In the genomic region with DNA sequence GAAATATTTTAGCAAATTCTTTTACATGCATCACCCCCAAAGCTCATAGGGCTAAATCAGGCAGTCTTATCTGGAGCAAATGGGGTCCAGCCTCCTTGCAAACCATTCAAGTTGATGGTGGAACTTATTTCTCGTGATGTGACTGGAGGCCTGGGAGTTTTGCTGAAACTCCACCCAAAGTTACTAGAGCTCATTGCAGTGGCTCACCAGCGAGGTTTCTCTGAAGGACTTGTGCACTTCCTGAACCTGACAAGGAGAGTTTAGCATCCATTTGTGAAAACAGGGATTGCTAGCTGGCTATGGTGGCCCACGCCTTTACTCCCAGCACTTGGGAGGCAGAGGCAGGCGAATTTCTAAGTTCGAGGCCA, we compare ENCODE assay signal across 12 mouse cellular contexts. TPM values are rescaled to one million over a fixed set of nuclear protein-coding genes. Genes with fewer than 3 reads are reported as not detected.
DNase-seq lines count a peak whose midpoint lies in the region; ATAC-seq and TF ChIP-seq lines count a peak whose summit lies in the region.
"Had no signal": no experiment of that assay in that cellular context is flagged by ENCODE, and none has a peak within 500 bp of the region (broad histone marks: within the 10 kb centered on the region; RNA-seq: fewer than 3 reads in every experiment).

No protein-coding gene starts in this region.

- H3K36me3 ChIP-seq in kidney, embryonic 15.5 days, result no peaks in the 10 kb centered on the region
- H3K36me3 ChIP-seq in midbrain, embryonic 12.5 days, result no peaks in the 10 kb centered on the region
- no peaks in the 10 kb centered on the region for H3K36me3 ChIP-seq in midbrain, embryonic 14.5 days (ENCODE audit: control insufficient read depth, insufficient read depth, low read length)
- peaks cover 10% of the 10 kb centered on the region for H3K36me3 ChIP-seq in embryonic facial prominence, embryonic 10.5 days (replicated peaks)
- H3K36me3 ChIP-seq in liver, postnatal 0 days (replicated peaks; ENCODE audit: insufficient read depth, low read length), result no peaks in the 10 kb centered on the region
- H3K36me3 ChIP-seq: heart, embryonic 15.5 days; hindbrain, embryonic 12.5 days; intestine, embryonic 15.5 days; neural tube, embryonic 13.5 days had no signal

- no peak for TF ChIP-seq EP300 in liver, postnatal 0 days (IDR thresholded peaks at IDR 0.05; ENCODE audit: low read depth)

- ATAC-seq in kidney, embryonic 15.5 days (replicated peaks; ENCODE audit: low FRiP score), result no peak
- no peak for ATAC-seq in midbrain, embryonic 12.5 days (ENCODE audit: low FRiP score, low read depth)
- ATAC-seq in midbrain, embryonic 14.5 days (ENCODE audit: low FRiP score, low TSS enrichment), result no peak
- no peak for ATAC-seq in liver, postnatal 0 days
- no peak for ATAC-seq in monocyte, adult 5-6 weeks (replicated peaks; ENCODE audit: insufficient number of reproducible peaks, low FRiP score, low TSS enrichment, poor library complexity, severe bottlenecking)

- DNase-seq in kidney, postnatal 14 days, result no peak
- no peak for DNase-seq in midbrain, embryonic 14.5 days
- DNase-seq in embryonic facial prominence, embryonic 10.5 days (ENCODE audit: low spot score), result no peak
- DNase-seq in liver, postnatal 0 days, result no peak
- DNase-seq: embryo, embryonic 11 days had no signal

- no peaks in the 10 kb centered on the region for H3K27me3 ChIP-seq in kidney, embryonic 15.5 days
- no peaks in the 10 kb centered on the region for H3K27me3 ChIP-seq in midbrain, embryonic 12.5 days
- no peaks in the 10 kb centered on the region for H3K27me3 ChIP-seq in midbrain, embryonic 14.5 days (ENCODE audit: control insufficient read depth, insufficient read depth, low read length)
- H3K27me3 ChIP-seq in embryonic facial prominence, embryonic 10.5 days (replicated peaks; ENCODE audit: low read depth, poor library complexity, severe bottlenecking), result no peaks in the 10 kb centered on the region
- no peaks in the 10 kb centered on the region for H3K27me3 ChIP-seq in liver, postnatal 0 days (ENCODE audit: insufficient read depth, low read length)
- H3K27me3 ChIP-seq: heart, embryonic 15.5 days; hindbrain, embryonic 12.5 days; intestine, embryonic 15.5 days; neural tube, embryonic 13.5 days had no signal

- H3K9ac ChIP-seq in kidney, embryonic 15.5 days, result no peak overlapping the region
- H3K9ac ChIP-seq in midbrain, embryonic 12.5 days (replicated peaks), result peak overlapping the region; percentile 90; the same call in 1 of the 2 replicates
- H3K9ac ChIP-seq in midbrain, embryonic 14.5 days (replicated peaks; ENCODE audit: low read length), result no peak overlapping the region
- H3K9ac ChIP-seq in liver, postnatal 0 days (replicated peaks), result no peak overlapping the region

- no peaks in the 10 kb centered on the region for H3K9me3 ChIP-seq in kidney, embryonic 15.5 days (replicated peaks)
- H3K9me3 ChIP-seq in midbrain, embryonic 12.5 days, result no peaks in the 10 kb centered on the region
- H3K9me3 ChIP-seq in midbrain, embryonic 14.5 days (ENCODE audit: control insufficient read depth, low read length), result no peaks in the 10 kb centered on the region
- H3K9me3 ChIP-seq in embryonic facial prominence, embryonic 10.5 days, result no peaks in the 10 kb centered on the region
- H3K9me3 ChIP-seq in liver, postnatal 0 days (ENCODE audit: low read length), result no peaks in the 10 kb centered on the region
- H3K9me3 ChIP-seq: heart, embryonic 15.5 days; hindbrain, embryonic 12.5 days; intestine, embryonic 15.5 days; neural tube, embryonic 13.5 days had no signal

- H3K4me1 ChIP-seq in kidney, embryonic 15.5 days, result peaks cover 41% of the 10 kb centered on the region
- H3K4me1 ChIP-seq in midbrain, embryonic 12.5 days, result peaks cover 19% of the 10 kb centered on the region
- peaks cover 10% of the 10 kb centered on the region for H3K4me1 ChIP-seq in midbrain, embryonic 14.5 days (ENCODE audit: control insufficient read depth, insufficient read depth, low read length)
- H3K4me1 ChIP-seq in embryonic facial prominence, embryonic 10.5 days, result peaks cover 32% of the 10 kb centered on the region
- peaks cover 22% of the 10 kb centered on the region for H3K4me1 ChIP-seq in liver, postnatal 0 days (ENCODE audit: insufficient read depth)

- 78% methylated on average over 5 of the region's 5 CpGs for WGBS in kidney, embryonic 15.5 days
- 77% methylated on average over 5 of the region's 5 CpGs for WGBS in midbrain, embryonic 12.5 days
- WGBS in midbrain, embryonic 14.5 days, result 81% methylated on average over 5 of the region's 5 CpGs
- 78% methylated on average over 5 of the region's 5 CpGs for WGBS in embryonic facial prominence, embryonic 10.5 days
- WGBS in liver, postnatal 0 days (ENCODE audit: insufficient replicate concordance), result 68% methylated on average over 5 of the region's 5 CpGs

- peak overlapping the region; percentile 70; the same call in 1 of the 2 replicates for H3K4me3 ChIP-seq in kidney, embryonic 15.5 days (replicated peaks)
- H3K4me3 ChIP-seq in midbrain, embryonic 12.5 days, result no peak overlapping the region
- H3K4me3 ChIP-seq in midbrain, embryonic 14.5 days (replicated peaks; ENCODE audit: low read depth, low read length), result no peak overlapping the region
- H3K4me3 ChIP-seq in embryonic facial prominence, embryonic 10.5 days, result peak overlapping the region; percentile 13; the same call in 1 of the 2 replicates
- no peak overlapping the region for H3K4me3 ChIP-seq in liver, postnatal 0 days (ENCODE audit: low read depth, low read length)

- H3K27ac ChIP-seq in kidney, embryonic 15.5 days, result no peak overlapping the region
- no peak overlapping the region for H3K27ac ChIP-seq in midbrain, embryonic 12.5 days (replicated peaks)
- H3K27ac ChIP-seq in midbrain, embryonic 14.5 days (replicated peaks; ENCODE audit: low read depth, low read length), result no peak overlapping the region
- H3K27ac ChIP-seq in embryonic facial prominence, embryonic 10.5 days (replicated peaks), result no peak overlapping the region
- no peak overlapping the region for H3K27ac ChIP-seq in liver, postnatal 0 days (ENCODE audit: low read depth)
- H3K27ac ChIP-seq: hindbrain, embryonic 12.5 days had no signal

- no peak overlapping the region for H3K4me2 ChIP-seq in kidney, embryonic 15.5 days
- no peak overlapping the region for H3K4me2 ChIP-seq in midbrain, embryonic 12.5 days (replicated peaks)
- H3K4me2 ChIP-seq in midbrain, embryonic 14.5 days (ENCODE audit: low read length), result no peak overlapping the region
- H3K4me2 ChIP-seq in liver, postnatal 0 days (ENCODE audit: low read depth, low read length), result 0 out of 2 replicates have a peak overlapping the region, but pooled peaks have one; percentile 97

- no peak for TF ChIP-seq CTCF in liver, postnatal 0 days (IDR thresholded peaks at IDR 0.05; ENCODE audit: low read depth)

RNA-seq across cellular contexts. Expression of a gene that starts 15.9 kb away (rescaled TPM):
- 2.5 and 3.8 TPM in 2 replicates for polyA plus RNA-seq in kidney, embryonic 15.5 days (2015; fragmentation: Nextera tagmentation; extraction: Ambion mirVana)
- polyA plus RNA-seq in midbrain, embryonic 12.5 days (2016; fragmentation: Nextera tagmentation; extraction: Ambion mirVana), result 4.1 and 4.7 TPM in 2 replicates
- 3.8 and 5.8 TPM in 2 replicates for polyA plus RNA-seq in midbrain, embryonic 14.5 days (2014; fragmentation: Nextera tagmentation; extraction: Ambion mirVana)
- 2.3 and 3.0 TPM in 2 replicates for polyA plus RNA-seq in embryonic facial prominence, embryonic 10.5 days (2016; fragmentation: Nextera tagmentation; extraction: Ambion mirVana)
- polyA plus RNA-seq in liver, postnatal 0 days (2015; fragmentation: Nextera tagmentation; extraction: Ambion mirVana), result 2.1 and 2.6 TPM in 2 replicates
- total RNA-seq in monocyte, adult 5-6 weeks (2017), result 12.8 to 48.9 TPM (median 20.8 TPM) in 3 replicates

RNA-seq across cellular contexts. Expression of a gene that starts 32.1 kb away (rescaled TPM):
- 9.8 and 13.3 TPM in 2 replicates for polyA plus RNA-seq in kidney, embryonic 15.5 days (2015; fragmentation: Nextera tagmentation; extraction: Ambion mirVana)
- 6.7 and 9.5 TPM in 2 replicates for polyA plus RNA-seq in midbrain, embryonic 12.5 days (2016; fragmentation: Nextera tagmentation; extraction: Ambion mirVana)
- polyA plus RNA-seq in midbrain, embryonic 14.5 days (2014; fragmentation: Nextera tagmentation; extraction: Ambion mirVana), result 0.88 and 1.3 TPM in 2 replicates
- 27.6 and 35.7 TPM in 2 replicates for polyA plus RNA-seq in embryonic facial prominence, embryonic 10.5 days (2016; fragmentation: Nextera tagmentation; extraction: Ambion mirVana)
- polyA plus RNA-seq in liver, postnatal 0 days (2015; fragmentation: Nextera tagmentation; extraction: Ambion mirVana), result 0.40 and 0.59 TPM in 2 replicates
- 6.3 to 20.1 TPM (median 7.1 TPM) in 3 replicates for total RNA-seq in monocyte, adult 5-6 weeks (2017)

RNA-seq across cellular contexts. Expression of a gene that starts 38.4 kb away (rescaled TPM):
- 19.9 and 20.2 TPM in 2 replicates for polyA plus RNA-seq in kidney, embryonic 15.5 days (2015; fragmentation: Nextera tagmentation; extraction: Ambion mirVana)
- 18.3 and 19.1 TPM in 2 replicates for polyA plus RNA-seq in midbrain, embryonic 12.5 days (2016; fragmentation: Nextera tagmentation; extraction: Ambion mirVana)
- polyA plus RNA-seq in midbrain, embryonic 14.5 days (2014; fragmentation: Nextera tagmentation; extraction: Ambion mirVana), result 9.4 and 10.8 TPM in 2 replicates
- polyA plus RNA-seq in embryonic facial prominence, embryonic 10.5 days (2016; fragmentation: Nextera tagmentation; extraction: Ambion mirVana), result 14.8 TPM in 2 replicates
- 5.2 and 5.9 TPM in 2 replicates for polyA plus RNA-seq in liver, postnatal 0 days (2015; fragmentation: Nextera tagmentation; extraction: Ambion mirVana)
- 3.5 to 16.0 TPM (median 5.7 TPM) in 3 replicates for total RNA-seq in monocyte, adult 5-6 weeks (2017)

RNA-seq across cellular contexts. Expression of a gene that starts 49.9 kb away (rescaled TPM):
- 19.8 and 20.3 TPM in 2 replicates for polyA plus RNA-seq in kidney, embryonic 15.5 days (2015; fragmentation: Nextera tagmentation; extraction: Ambion mirVana)
- 23.0 and 25.3 TPM in 2 replicates for polyA plus RNA-seq in midbrain, embryonic 12.5 days (2016; fragmentation: Nextera tagmentation; extraction: Ambion mirVana)
- 20.3 and 21.4 TPM in 2 replicates for polyA plus RNA-seq in midbrain, embryonic 14.5 days (2014; fragmentation: Nextera tagmentation; extraction: Ambion mirVana)
- polyA plus RNA-seq in embryonic facial prominence, embryonic 10.5 days (2016; fragmentation: Nextera tagmentation; extraction: Ambion mirVana), result 29.4 and 30.9 TPM in 2 replicates
- 10.2 and 10.9 TPM in 2 replicates for polyA plus RNA-seq in liver, postnatal 0 days (2015; fragmentation: Nextera tagmentation; extraction: Ambion mirVana)
- total RNA-seq in monocyte, adult 5-6 weeks (2017), result 6.9 to 18.7 TPM (median 16.5 TPM) in 3 replicates

RNA-seq across cellular contexts. Expression of a gene that starts 59.5 kb away (rescaled TPM):
- 7.4 and 7.8 TPM in 2 replicates for polyA plus RNA-seq in kidney, embryonic 15.5 days (2015; fragmentation: Nextera tagmentation; extraction: Ambion mirVana)
- polyA plus RNA-seq in midbrain, embryonic 12.5 days (2016; fragmentation: Nextera tagmentation; extraction: Ambion mirVana), result 10.9 and 11.5 TPM in 2 replicates
- polyA plus RNA-seq in midbrain, embryonic 14.5 days (2014; fragmentation: Nextera tagmentation; extraction: Ambion mirVana), result 6.4 and 7.3 TPM in 2 replicates
- polyA plus RNA-seq in embryonic facial prominence, embryonic 10.5 days (2016; fragmentation: Nextera tagmentation; extraction: Ambion mirVana), result 10.7 and 12.2 TPM in 2 replicates
- 4.5 and 5.3 TPM in 2 replicates for polyA plus RNA-seq in liver, postnatal 0 days (2015; fragmentation: Nextera tagmentation; extraction: Ambion mirVana)
- 30.9 to 41.9 TPM (median 32.6 TPM) in 3 replicates for total RNA-seq in monocyte, adult 5-6 weeks (2017)

Comparison
In these comparisons a context has a peak if more than half of its experiments do, and no peak if none do; other contexts are left out.
1. H3K4me3 ChIP-seq: peak in kidney, embryonic 15.5 days (single experiment) and embryonic facial prominence, embryonic 10.5 days (single experiment); none in midbrain, embryonic 12.5 days (single experiment), midbrain, embryonic 14.5 days (single experiment) and liver, postnatal 0 days (single experiment).